Mouse (Mus musculus): ENCODE results near the gene Dcakd. TPM values are rescaled to one million over a fixed set of nuclear protein-coding genes. Genes with fewer than 3 reads are reported as not detected.

The Dcakd gene
- 10 to 100 TPM; 90.2 to 93.2 TPM for total RNA-seq (2021)
- long read RNA-seq, experiment 1, transcript Dcakd-201 (5 exons, 1,744 nt), result major isoform, 95 of 109 reads
- long read RNA-seq, experiment 1, partial matches to known transcripts, result 9 of 109 reads
- long read RNA-seq, experiment 1, other reads (novel, unspliced or antisense), result 4 of 109 reads
- long read RNA-seq, experiment 2, transcript Dcakd-201 (5 exons, 1,744 nt), result major isoform, 87 of 104 reads
- long read RNA-seq, experiment 2, partial matches to known transcripts, result 7 of 104 reads
- long read RNA-seq, experiment 2, other reads (novel, unspliced or antisense), result 10 of 104 reads

DNA sequence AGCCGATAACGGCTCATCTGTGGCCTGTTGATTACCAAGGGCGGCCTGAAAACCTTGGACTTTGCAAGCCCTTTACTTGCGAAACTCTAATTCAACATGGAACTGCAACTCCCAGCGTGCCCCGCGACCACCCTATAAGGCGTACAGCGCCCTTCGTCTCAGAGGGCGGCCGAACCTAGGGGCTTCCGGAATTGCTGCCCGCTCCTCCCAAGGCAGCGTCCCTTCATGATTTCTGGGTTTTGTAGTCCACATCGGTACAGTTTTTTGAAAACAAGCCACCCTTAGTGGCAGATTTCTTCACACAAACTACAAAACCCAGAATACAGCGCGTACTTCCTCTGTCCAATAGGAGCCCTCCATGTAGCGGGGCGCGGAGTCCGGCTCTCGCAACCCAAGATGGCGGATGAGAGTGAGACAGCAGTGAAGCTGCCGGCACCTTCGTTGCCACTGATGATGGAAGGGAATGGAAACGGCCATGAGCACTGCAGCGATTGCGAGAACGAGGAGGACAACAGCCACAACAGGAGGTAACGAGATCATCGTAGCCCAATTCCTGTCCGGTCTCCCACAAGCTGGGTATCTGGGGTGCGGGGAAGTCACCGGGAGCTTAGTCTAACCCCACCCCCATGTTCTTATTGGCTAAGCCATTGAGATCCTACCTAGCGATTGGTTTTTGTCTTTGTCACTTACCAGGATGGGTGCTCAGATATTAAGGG is at the start of gene Dcakd, which contains the start of gene Nmt1:
Dcakd (minus strand) TSS at position 158 of the 716 bp plus-strand sequence.
Nmt1 (plus strand) TSS at position 15 of the 716 bp plus-strand sequence.
- intact Hi-C loops (cut with DNase I), result no loop called here
- peak; percentile 94 to 99 for DNase-seq (ENCODE audit: low spot score in 2 of 2)

DNA sequence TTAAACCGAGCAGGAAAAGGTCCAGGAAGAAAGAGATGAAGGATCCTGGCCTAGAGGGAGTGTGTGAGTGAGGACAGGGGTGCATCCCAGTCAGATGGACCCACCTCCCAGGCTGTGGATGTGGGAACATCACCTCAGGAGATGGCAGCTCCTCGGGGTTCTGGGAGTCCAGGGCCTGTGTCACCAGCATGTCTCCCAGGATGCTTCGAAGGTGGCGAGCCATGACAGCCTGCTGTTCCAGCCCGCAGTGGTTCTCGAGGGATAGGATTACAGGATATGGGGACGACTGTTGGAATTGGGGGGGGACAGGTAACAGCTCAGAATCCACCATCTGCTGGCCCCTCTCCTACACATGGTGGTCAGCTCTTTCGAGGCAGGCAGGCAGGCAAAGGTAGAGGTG is 48.4 kb upstream of the Dcakd start:
- intact Hi-C loops (cut with DNase I), result no loop called here
- DNase-seq (ENCODE audit: low spot score in 2 of 2), result no peak

DNA sequence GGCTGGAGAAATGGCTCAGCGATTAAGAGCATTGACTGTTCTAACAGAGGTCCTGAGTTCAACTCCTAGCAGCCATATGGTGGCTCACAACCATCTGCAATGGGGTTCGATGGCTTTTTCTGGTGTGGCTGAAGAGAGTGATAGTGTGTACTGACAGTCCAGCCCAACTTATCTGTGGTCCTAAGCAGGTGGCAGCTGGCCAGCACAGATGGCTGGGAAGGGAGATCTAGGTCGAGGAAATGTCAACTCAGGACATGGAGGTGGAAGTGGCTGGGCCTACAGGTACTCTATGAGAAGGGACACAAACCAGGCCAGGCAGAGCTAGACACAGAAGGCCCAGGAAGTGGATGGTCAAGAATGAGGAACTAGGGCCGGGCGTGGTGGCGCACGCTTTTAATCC is 47.9 kb upstream of the Dcakd start:
- DNase-seq (ENCODE audit: low spot score in 2 of 2), result no peak
- intact Hi-C loops (cut with DNase I), result no loop called here

DNA sequence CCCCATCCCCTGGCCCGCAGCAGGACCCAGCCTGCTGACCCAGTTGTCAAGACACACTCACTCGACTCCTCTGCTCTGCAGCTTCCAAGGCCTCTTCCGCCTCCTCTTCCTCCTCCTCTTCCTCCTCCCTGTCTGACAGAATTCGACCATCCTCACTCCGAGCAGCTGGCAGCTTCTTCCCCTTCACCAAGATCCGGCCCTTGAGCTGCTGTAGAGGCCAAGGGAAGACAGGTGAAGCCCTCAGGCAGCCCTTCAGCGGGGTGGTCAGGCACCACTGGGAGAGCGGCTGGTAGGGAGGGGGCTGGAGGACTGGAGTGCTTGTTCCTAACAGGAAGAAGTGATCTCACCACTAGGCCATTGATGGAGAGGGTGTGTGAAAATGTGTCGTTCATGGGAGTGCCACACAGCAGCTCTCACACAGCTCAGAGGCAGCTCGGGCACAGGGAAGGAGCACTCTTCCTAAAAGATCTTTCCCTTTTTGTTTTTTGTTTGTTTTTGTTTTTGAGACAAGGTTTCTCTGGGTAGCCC is 46.7 kb upstream of the Dcakd start:
- no peak for DNase-seq (ENCODE audit: low spot score in 2 of 2)
- intact Hi-C loops (cut with DNase I), result no loop called here

DNA sequence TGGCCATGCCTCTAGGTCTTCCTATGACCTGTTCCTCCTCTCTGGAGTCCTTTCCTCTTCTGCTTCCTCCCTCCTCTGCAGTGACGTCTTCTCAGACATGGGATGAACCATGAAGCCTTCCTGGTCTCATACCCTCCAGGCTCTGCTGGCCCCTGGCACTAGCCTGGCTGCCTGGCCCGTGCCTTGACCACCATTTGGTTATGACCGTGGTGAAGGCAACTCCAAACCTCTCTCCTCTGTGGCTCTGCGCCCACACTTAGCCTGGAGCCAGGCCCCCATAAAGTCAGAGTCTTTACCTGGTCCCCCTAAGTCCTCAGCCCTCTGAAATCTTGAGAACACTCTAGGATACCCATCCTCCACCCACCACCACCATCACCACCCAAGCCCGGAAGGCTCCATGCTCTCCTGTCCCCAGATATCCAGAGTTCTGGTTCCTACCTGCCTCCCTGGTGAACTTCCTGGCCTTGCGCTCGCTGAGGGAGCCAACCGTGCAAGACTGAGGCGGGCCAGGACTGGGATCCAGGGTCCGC is 46.1 kb upstream of the Dcakd start:
- no peak for DNase-seq (ENCODE audit: low spot score in 2 of 2)
- intact Hi-C loops (cut with DNase I), result no loop called here

DNA sequence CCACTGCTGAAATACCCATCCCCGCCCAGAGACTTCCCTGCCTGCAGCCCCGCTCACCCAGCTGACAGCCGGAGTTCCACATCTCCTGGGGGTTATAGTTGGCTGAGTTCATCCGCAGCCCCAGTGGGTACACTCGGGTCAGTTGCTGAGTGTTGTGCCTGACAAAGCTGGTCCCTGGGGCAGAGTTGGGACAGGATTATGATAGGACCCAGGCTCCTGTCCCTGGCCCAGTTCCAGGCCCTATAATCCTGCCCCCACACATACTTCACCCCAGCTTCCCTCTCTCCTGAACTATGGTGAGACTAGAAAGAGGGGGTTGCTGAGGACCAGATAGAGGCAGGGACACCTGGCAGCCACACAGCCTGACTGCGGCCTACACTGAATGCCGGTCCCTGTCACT is 45.5 kb upstream of the Dcakd start:
- DNase-seq (ENCODE audit: low spot score in 2 of 2), result no peak
- intact Hi-C loops (cut with DNase I), result no loop called here

DNA sequence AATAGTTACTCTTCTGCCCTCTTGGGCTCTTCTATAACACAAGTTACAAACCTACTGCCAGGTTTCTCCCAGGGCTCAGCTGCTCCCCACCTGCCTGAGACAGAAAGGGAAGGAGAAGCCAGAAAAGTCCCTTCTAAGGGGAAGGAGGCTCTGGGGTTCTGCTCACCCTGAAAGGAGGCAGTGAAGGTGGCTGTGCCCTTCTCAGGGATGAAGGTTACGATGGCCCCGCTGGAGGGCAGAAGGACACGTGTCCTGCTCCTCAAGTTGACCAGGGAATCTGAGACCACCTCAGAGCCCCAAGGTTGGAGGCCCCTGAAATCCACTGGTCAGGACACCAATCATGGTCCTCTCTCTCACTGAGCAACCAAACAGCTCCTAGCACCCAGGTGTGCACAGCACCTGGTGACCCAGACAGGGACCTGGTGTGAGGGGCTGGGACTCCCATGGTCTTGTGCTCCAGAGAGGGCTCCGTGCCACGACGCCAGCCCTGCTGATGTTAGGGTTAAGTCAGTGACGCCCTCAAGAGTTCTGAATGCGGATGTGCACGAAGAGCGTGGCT is 42.3 kb upstream of the Dcakd start:
- intact Hi-C loops (cut with DNase I), result no loop called here
- DNase-seq (ENCODE audit: low spot score in 2 of 2), result no peak

DNA sequence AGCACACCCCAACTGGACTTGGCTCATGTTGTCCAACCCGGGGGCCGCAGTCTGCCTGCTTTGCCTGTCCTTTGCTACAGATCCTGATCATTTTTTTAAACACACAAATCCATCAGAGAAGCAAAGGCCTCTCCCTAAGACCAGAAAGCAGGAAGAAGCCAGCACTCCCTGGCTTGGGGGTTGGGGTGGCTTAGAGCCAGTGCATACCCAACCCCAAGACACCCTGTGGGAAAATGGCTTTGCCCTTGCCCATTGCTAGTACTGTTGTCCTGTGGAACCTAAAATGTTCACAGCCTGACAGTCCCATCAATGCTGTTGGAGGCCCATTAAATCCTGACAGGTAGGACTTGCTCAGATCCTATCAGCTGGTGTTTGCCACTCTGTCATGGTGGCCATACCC is 41.6 kb upstream of the Dcakd start:
- DNase-seq (ENCODE audit: low spot score in 2 of 2), result no peak
- intact Hi-C loops (cut with DNase I), result no loop called here

DNA sequence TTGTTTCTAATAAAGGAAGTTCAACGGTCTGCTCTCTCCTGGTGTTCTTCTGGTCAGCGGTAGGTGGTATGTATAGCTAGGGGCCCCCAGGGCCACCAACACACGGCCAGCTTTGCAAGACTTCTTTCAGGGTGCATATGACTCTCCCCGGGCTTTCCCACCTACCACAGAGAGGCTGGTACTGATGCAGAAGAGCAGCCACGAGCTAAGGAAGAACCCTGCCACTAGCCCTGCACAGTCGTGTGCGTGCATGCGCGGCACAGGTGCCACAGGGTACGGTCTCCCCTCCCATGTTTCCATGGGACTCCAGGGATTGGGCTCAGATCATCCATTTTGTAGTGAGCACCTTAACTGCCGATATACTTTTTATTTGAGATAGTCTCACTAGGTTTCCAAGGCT is 40.8 kb upstream of the Dcakd start:
- DNase-seq (ENCODE audit: low spot score in 2 of 2), result no peak
- intact Hi-C loops (cut with DNase I), result no loop called here

DNA sequence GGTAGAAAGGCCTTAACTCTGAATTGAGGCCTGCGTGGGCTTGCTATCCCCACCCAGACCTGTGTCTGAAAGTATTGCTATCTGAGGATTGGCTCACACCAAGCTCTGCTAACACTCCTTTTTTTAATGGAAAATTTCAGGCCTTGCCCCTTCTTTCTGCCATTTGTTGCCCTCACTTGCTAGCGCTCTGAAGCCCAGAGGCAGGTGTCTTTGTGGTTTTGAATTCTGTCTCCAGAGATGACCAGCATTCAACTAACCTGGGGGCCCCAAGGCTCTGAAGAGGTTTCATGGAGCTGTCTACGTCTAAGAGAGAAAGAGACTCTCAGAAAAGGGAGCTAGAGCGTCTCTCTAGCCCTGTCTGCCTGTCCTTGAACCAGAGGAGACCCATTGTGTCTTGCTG is 40.1 kb upstream of the Dcakd start:
- no peak for DNase-seq (ENCODE audit: low spot score in 2 of 2)
- intact Hi-C loops (cut with DNase I), result no loop called here

DNA sequence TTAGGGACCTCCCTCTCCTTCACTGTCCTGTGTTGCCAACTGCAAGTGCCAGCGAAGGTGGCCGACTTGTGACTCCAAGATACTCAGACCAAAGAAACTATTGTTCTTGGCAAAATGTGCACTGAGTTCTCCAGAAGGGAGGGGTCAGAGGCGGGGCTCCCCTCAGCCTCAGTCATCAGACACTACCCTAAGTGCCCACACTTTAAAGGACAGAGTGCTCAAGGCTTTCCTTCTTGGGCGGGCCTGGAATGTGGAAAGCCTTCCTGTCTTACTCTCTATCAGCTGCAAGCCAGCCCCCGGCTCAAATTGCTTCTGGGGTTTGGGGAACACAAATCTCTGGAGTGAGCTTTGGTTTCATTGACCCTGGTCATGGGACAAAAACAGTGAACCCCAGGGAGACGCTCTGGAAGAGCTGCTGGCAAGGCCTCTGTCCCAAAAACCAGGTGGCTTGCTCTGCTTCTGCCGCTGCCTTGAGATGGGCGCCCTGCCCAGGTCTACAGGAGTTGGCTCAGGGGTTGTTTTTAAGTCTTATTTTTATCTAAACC is 39.4 kb upstream of the Dcakd start:
- DNase-seq (ENCODE audit: low spot score in 2 of 2), result no peak
- intact Hi-C loops (cut with DNase I), result no loop called here

DNA sequence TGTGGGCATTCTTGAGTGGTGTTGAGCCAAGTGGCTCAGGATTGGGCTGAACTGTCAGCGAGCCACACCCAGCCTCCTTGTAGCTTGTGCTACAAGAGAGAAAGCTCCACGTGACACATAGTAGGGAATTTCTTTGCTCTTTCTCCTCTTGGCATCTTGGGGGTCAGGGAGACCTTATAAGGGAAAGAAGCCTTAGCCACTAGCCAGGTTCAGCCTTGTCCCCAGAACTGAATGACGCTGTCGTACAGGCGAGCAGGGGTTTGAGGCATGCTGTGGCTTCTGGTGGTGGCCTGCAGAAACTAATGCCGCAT is 38.9 kb upstream of the Dcakd start:
- intact Hi-C loops (cut with DNase I), result no loop called here
- DNase-seq (ENCODE audit: low spot score in 2 of 2), result no peak

DNA sequence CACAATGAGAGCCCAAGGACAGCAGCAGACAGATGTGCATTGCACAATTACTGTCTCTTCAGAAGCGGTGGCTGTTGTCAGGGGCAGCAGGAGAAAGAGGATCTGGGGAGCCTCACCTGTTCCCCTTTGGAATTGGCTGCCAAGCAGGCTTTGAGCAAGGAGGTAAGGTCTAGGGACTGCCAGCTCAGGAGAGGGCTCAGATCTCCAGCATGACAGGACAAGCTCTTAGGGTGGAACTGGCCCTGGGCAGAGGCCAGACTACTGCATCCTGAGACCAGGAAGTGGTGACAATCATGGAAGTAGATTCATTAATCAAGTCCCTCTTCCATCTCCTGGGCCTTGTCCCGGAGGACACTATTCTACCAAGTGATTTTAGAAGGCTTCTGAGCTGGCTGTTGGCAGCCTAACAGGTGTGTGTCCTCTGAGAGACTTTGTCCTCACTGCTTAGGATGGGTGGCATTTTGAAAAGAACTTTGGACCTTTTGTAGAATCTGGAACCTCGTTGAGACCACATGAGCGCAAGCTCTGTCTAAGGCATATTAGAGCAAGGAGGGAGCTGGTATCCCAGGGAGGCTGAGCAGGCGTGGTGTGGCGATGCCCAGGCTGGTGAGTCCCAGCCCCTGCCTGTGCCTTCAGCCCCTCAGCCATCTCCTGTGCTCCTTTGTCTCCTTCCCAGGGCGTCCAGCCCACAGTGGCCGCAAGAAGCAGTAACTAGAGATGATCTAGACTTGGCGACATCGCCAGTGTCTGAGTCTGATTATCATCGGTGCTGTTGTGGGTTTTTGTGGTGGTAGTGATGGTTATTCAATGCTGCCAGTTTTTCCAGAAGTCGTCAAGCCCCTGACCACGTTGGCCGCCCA is 38.3 kb upstream of the Dcakd start:
- no peak for DNase-seq (ENCODE audit: low spot score in 2 of 2)
- intact Hi-C loops (cut with DNase I), result no loop called here

DNA sequence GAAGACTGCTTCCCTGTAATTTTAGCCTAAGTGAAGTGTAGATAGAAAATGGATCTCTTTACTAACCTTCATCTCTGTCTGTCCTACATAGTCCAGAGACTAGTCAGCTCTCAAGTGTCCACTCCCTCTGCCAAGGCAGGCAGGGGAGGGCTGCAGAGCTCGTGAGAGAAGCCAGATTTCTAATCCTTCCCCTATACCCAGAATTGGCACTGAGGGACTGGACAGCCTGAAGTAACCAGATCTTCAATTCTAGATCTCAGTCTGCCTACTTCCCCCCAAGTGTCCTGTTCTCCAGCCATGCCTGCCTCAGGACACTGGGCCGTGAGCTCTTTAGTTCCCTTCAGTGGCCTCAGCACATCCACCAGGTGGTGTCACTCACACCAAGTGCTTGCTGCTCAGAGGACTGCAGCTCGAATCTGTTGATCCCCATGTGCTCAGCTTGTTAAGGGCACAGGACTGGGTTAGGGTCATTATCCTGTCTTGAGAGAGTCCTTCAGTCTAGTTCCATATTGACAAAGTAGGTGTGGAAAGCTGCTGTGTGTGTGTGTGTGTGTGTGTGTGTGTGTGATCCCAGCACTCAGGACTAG is 30.5 kb upstream of the Dcakd start:
- no peak for DNase-seq (ENCODE audit: low spot score in 2 of 2)
- intact Hi-C loops (cut with DNase I), result loop anchor here (5.0 kb wide), 1 partner anchor 156 kb away; the partner anchor contains the start of gene Gfap

DNA sequence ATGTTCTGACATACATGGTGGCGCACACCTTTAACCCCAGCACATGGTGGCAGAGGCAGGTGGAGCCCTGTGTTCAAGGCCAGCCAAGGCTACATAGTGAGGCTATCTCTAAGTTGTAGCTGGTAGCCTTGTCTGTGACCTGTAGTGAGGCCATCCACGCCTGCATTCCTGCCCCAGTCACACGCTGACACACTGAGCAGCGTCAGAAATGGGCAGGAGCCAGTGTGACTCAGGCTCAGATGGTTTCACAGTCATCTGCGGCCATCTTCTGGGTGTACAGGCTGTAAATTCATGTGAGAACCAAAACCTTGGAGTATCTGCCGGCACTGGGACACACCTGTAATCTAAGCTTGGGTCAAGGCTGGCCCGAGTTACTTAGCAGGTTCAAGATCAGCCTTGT is 28.5 kb upstream of the Dcakd start:
- intact Hi-C loops (cut with DNase I), result loop anchor here (5.0 kb wide), 1 partner anchor 154 kb away; the partner anchor contains the start of gene Gfap
- DNase-seq (ENCODE audit: low spot score in 2 of 2), result no peak

DNA sequence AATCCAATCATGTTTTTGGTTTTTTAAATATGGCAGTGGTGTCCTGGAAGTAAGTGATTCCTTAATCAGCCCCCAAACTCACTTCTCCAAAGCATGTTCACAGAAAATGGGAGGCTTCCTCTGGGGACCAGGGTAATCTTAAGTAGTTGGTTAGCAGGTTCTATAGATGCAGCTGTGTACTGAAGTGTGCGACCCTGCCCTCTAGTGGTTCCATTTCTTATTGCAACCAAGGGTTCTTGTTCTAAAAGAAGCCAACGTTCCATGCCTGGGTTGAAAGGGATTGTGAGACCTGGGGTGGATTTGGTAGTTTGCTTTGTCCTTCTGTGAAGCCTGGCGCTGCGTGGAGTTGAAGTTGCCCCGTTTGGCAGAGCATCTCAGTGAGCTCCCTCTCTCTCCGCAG is 26.7 kb upstream of the Dcakd start:
- intact Hi-C loops (cut with DNase I), result loop anchor here (5.0 kb wide), 1 partner anchor 152 kb away; the partner anchor contains the start of gene Gfap
- DNase-seq (ENCODE audit: low spot score in 2 of 2), result peak; percentile 91 to 92

DNA sequence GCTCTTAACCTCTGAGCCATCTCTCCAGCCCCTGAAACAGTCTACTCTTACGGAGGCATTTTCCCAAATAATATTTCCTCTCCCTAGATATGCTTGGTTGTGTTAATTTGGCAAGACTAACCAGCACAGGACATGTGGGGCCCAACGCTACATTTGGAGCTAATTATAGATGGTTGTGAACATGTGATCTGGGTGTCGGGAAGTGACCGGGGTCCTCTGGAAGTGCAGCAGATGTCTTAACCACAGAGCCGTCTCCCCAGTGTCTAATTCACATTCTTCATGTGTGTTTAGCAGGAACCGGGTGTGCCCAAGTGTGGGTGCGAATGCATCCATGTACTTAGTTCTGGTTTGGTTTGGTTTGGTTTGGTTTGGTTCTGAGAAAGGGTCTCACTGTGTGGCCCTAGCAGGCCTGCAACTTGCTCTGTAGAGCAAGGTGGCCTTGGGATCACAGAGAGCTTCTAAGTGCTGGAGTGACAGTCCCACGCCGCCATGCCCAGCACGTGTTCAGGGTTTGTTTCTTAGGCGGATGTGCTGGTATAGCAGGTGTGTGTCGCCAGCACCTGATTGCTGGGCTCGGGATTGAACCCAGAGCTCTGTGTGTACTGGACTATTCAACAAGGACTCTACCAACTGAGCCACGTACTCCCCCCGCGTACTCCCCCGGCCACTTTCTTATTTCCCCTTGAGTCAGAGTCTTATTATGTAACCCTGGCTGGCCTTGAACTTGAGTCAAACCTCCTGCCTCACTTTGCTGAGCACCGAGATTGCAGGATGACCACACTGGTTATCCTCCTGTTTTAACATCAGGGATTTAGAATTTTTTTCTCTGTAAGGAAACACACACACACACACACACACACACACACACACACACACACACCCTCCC is 25.3 kb upstream of the Dcakd start:
- intact Hi-C loops (cut with DNase I), result no loop called here

DNA sequence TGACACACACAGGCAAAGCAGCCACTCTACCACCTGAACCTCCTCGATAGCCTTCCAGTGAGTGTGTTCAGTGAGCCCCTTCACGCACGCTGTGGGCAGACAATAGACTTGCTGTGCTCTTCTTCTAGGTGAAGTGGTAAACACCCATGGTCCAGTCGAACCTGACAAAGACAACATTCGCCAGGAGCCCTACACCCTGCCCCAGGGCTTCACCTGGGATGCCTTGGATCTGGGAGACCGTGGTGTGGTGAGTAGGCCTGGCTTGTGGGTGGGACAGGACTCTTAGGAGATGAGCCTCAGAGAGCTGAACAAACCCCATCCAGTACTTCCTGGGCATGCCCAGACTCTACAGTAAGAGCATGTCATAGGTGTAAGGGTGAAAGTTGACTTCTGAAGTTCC is 23.9 kb upstream of the Dcakd start:
- intact Hi-C loops (cut with DNase I), result no loop called here
- no peak for DNase-seq (ENCODE audit: low spot score in 2 of 2)

More for the DNA sequence above, 25.3 kb upstream of the Dcakd start:
- DNase-seq (ENCODE audit: low spot score in 2 of 2), result no peak

Data from left cerebral cortex, postnatal 14 days (tissue).